Mouse (Mus musculus): ENCODE results near the gene Slc17a5. TPM values are rescaled to one million over a fixed set of nuclear protein-coding genes. Genes with fewer than 3 reads are reported as not detected.

The Slc17a5 gene
- polyA plus RNA-seq, 1 experiment from 2014 or later: 9.9 TPM

Other genes with a start within 250 kb of the Slc17a5 start
- gene Gsta2, start 232.3 kb downstream of the Slc17a5 start, polyA plus RNA-seq (2016; fragmentation: Nextera tagmentation; extraction: Ambion mirVana): not detected in 2 replicates
- not detected in 2 replicates for gene Dppa5a, start 219.9 kb downstream of the Slc17a5 start, polyA plus RNA-seq (2016; fragmentation: Nextera tagmentation; extraction: Ambion mirVana)
- 0.83 and 1.0 TPM in 2 replicates for gene Ooep, start 209.3 kb downstream of the Slc17a5 start, polyA plus RNA-seq (2016; fragmentation: Nextera tagmentation; extraction: Ambion mirVana)
- gene Ddx43, start 192.3 kb downstream of the Slc17a5 start, polyA plus RNA-seq (2016; fragmentation: Nextera tagmentation; extraction: Ambion mirVana): 0.09 and 0.15 TPM in 2 replicates
- 0.30 and 0.53 TPM in 2 replicates for gene Cgas, start 144.8 kb downstream of the Slc17a5 start, polyA plus RNA-seq (2016; fragmentation: Nextera tagmentation; extraction: Ambion mirVana)
- 24.4 and 28.4 TPM in 2 replicates for gene Mto1, start 139.8 kb downstream of the Slc17a5 start, polyA plus RNA-seq (2016; fragmentation: Nextera tagmentation; extraction: Ambion mirVana)
- 0.44 and 0.68 TPM in 2 replicates for gene Gm17324, start 139.3 kb downstream of the Slc17a5 start, polyA plus RNA-seq (2016; fragmentation: Nextera tagmentation; extraction: Ambion mirVana)
- gene Eef1a1, start 98.9 kb downstream of the Slc17a5 start, polyA plus RNA-seq (2016; fragmentation: Nextera tagmentation; extraction: Ambion mirVana): 3,476 and 3,775 TPM in 2 replicates
- 3.9 and 4.8 TPM in 2 replicates for gene Cd109, start 27.5 kb upstream of the Slc17a5 start, polyA plus RNA-seq (2016; fragmentation: Nextera tagmentation; extraction: Ambion mirVana)

Measured in midbrain, embryonic 10.5 days (tissue).